Comparison of ENCODE assay signal across 15 mouse cellular contexts in genomic region chr6:144922762-144923161, GRCm38 (mm10).
DNase-seq lines count a peak whose midpoint lies in the region; ATAC-seq and TF ChIP-seq lines count a peak whose summit lies in the region.
"Had no signal": no experiment of that assay in that cellular context is flagged by ENCODE, and none has a peak within 500 bp of the region (broad histone marks: within the 10 kb centered on the region; RNA-seq: fewer than 3 reads in every experiment).

No protein-coding gene starts in this region.

- DNase-seq in CD4-positive, CD25-positive, alpha-beta regulatory T cell, adult 2 months (ENCODE audit: low read depth, low spot score), result peak; percentile 23
- peak; percentile 46 for DNase-seq in naive thymus-derived CD4-positive, alpha-beta T cell, adult 2 months (ENCODE audit: low read depth)
- peak; percentile 28 for DNase-seq in thymus, postnatal 25 days
- DNase-seq in testis, postnatal 10 days (ENCODE audit: low spot score), result no peak
- no peak for DNase-seq in layer of hippocampus, adult 2 months (ENCODE audit: low spot score in 2 of 2)
- no peak for DNase-seq in midbrain, embryonic 14.5 days
- DNase-seq: adrenal gland, adult 2 months; cerebellum, adult 9-10 months; lung, postnatal 10 days had no signal

- no peak overlapping the region for H3K4me2 ChIP-seq in kidney, embryonic 15.5 days
- no peak overlapping the region for H3K4me2 ChIP-seq in midbrain, embryonic 14.5 days (ENCODE audit: low read length)
- H3K4me2 ChIP-seq: heart, embryonic 13.5 days; stomach, embryonic 15.5 days had no signal

- 23% methylated on average over 3 of the region's 3 CpGs for WGBS in kidney, embryonic 15.5 days
- WGBS in midbrain, embryonic 14.5 days, result 90% methylated on average over 3 of the region's 3 CpGs

- H3K4me3 ChIP-seq in kidney, embryonic 15.5 days (replicated peaks), result no peak overlapping the region
- H3K4me3 ChIP-seq in layer of hippocampus, adult 2 months, result no peak overlapping the region
- H3K4me3 ChIP-seq in midbrain, embryonic 14.5 days (replicated peaks; ENCODE audit: low read depth, low read length), result no peak overlapping the region
- H3K4me3 ChIP-seq: heart, embryonic 13.5 days; stomach, embryonic 15.5 days had no signal

- TF ChIP-seq CTCF in layer of hippocampus, adult 2 months (conservative IDR thresholded peaks at IDR 0.05), result no peak

- H3K4me1 ChIP-seq in kidney, embryonic 15.5 days, result peaks cover 8% of the 10 kb centered on the region
- H3K4me1 ChIP-seq in midbrain, embryonic 14.5 days (ENCODE audit: control insufficient read depth, insufficient read depth, low read length), result no peaks in the 10 kb centered on the region
- H3K4me1 ChIP-seq: stomach, embryonic 15.5 days had no signal

- H3K9ac ChIP-seq in kidney, embryonic 15.5 days, result no peak overlapping the region
- H3K9ac ChIP-seq in midbrain, embryonic 14.5 days (replicated peaks; ENCODE audit: low read length), result no peak overlapping the region
- H3K9ac ChIP-seq: heart, embryonic 13.5 days; liver, embryonic 14.5 days; stomach, embryonic 15.5 days had no signal

- no peak for ATAC-seq in CD4-positive, CD25-positive, alpha-beta regulatory T cell, adult 4 months
- peak; percentile 82 for ATAC-seq in kidney, embryonic 15.5 days (replicated peaks; ENCODE audit: low FRiP score)
- ATAC-seq in midbrain, embryonic 14.5 days (ENCODE audit: low FRiP score, low TSS enrichment), result no peak
- ATAC-seq: forebrain, embryonic 14.5 days had no signal

- no peaks in the 10 kb centered on the region for H3K27me3 ChIP-seq in kidney, embryonic 15.5 days
- no peaks in the 10 kb centered on the region for H3K27me3 ChIP-seq in midbrain, embryonic 14.5 days (ENCODE audit: control insufficient read depth, insufficient read depth, low read length)
- H3K27me3 ChIP-seq: heart, embryonic 13.5 days; stomach, embryonic 15.5 days had no signal

- H3K36me3 ChIP-seq in kidney, embryonic 15.5 days, result no peaks in the 10 kb centered on the region
- H3K36me3 ChIP-seq in midbrain, embryonic 14.5 days (ENCODE audit: control insufficient read depth, insufficient read depth, low read length), result no peaks in the 10 kb centered on the region
- H3K36me3 ChIP-seq: heart, embryonic 13.5 days; stomach, embryonic 15.5 days had no signal

- no peaks in the 10 kb centered on the region for H3K9me3 ChIP-seq in kidney, embryonic 15.5 days (replicated peaks)
- no peaks in the 10 kb centered on the region for H3K9me3 ChIP-seq in midbrain, embryonic 14.5 days (ENCODE audit: control insufficient read depth, low read length)
- H3K9me3 ChIP-seq: heart, embryonic 13.5 days; stomach, embryonic 15.5 days had no signal

- no peak overlapping the region for H3K27ac ChIP-seq in kidney, embryonic 15.5 days
- no peak overlapping the region for H3K27ac ChIP-seq in layer of hippocampus, adult 2 months
- H3K27ac ChIP-seq in midbrain, embryonic 14.5 days (replicated peaks; ENCODE audit: low read depth, low read length), result no peak overlapping the region
- H3K27ac ChIP-seq: heart, embryonic 13.5 days; liver, embryonic 14.5 days; stomach, embryonic 15.5 days had no signal

Comparison
In these comparisons a context has a peak if more than half of its experiments do, and no peak if none do; other contexts are left out.
1. DNase-seq: peak in CD4-positive, CD25-positive, alpha-beta regulatory T cell, adult 2 months (single experiment), naive thymus-derived CD4-positive, alpha-beta T cell, adult 2 months (single experiment) and thymus, postnatal 25 days (single experiment); none in testis, postnatal 10 days (single experiment), layer of hippocampus, adult 2 months (0 of 2) and midbrain, embryonic 14.5 days (single experiment).